Mouse (Mus musculus): ENCODE measurements at regions not wholly inside any gene's neighbourhood (a gene's known extent, or its start where the extent isn't known, plus 50 kb on each side); places are given as distances from the start of the nearest gene placed in this dataset.
"Not testable (repeated sequence)": the region's sequence is repeated elsewhere in the genome, so short reads cannot be mapped to it uniquely, and the experiment has no call there.

- DNase-seq, result peak; percentile 7 to 14
Measured at GRCm38 (mm10) chr15:90291848-90292247, 67.7 kb downstream of the Alg10b start.

GRCm38 (mm10) chr15:90294353-90294922 lies 70.3 kb downstream of the Alg10b start:
- no peak for DNase-seq

- DNase-seq, result no peak
Measured at GRCm38 (mm10) chr15:90298566-90298965, 74.5 kb downstream of the Alg10b start.

- DNase-seq, result no peak
Measured at GRCm38 (mm10) chr15:90303393-90303792, 79.3 kb downstream of the Alg10b start.

GRCm38 (mm10) chr15:90305051-90305450 lies 80.9 kb downstream of the Alg10b start:
- DNase-seq, result no peak

- DNase-seq, result no peak
Measured at GRCm38 (mm10) chr15:90306866-90307265, 82.8 kb downstream of the Alg10b start.

- DNase-seq, result not testable (repeated sequence)
Measured at GRCm38 (mm10) chr15:90308433-90308832, 84.3 kb downstream of the Alg10b start.

- no peak for DNase-seq
Measured at GRCm38 (mm10) chr15:90308869-90309268, 84.8 kb downstream of the Alg10b start.

- no peak for DNase-seq
Measured at GRCm38 (mm10) chr15:90309664-90310063, 85.6 kb downstream of the Alg10b start.

GRCm38 (mm10) chr15:90321774-90322173 lies 97.7 kb downstream of the Alg10b start:
- DNase-seq, result no peak

GRCm38 (mm10) chr15:90333275-90333674 lies 109.2 kb downstream of the Alg10b start:
- peak; percentile 52 to 66 for DNase-seq

GRCm38 (mm10) chr15:90333766-90334165 lies 109.7 kb downstream of the Alg10b start:
- no peak for DNase-seq

- no peak for DNase-seq
Measured at GRCm38 (mm10) chr15:90334406-90334805, 110.3 kb downstream of the Alg10b start.

GRCm38 (mm10) chr15:90335506-90335905 lies 111.4 kb downstream of the Alg10b start:
- no peak for DNase-seq

GRCm38 (mm10) chr15:90340089-90340488 lies 116.0 kb downstream of the Alg10b start:
- no peak for DNase-seq

GRCm38 (mm10) chr15:90341261-90341660 lies 117.2 kb downstream of the Alg10b start:
- DNase-seq, result no peak

- no peak for DNase-seq
Measured at GRCm38 (mm10) chr15:90343771-90344170, 119.7 kb downstream of the Alg10b start.

GRCm38 (mm10) chr15:90344956-90345355 lies 120.8 kb downstream of the Alg10b start:
- DNase-seq, result no peak

GRCm38 (mm10) chr15:90346162-90346561 lies 122.1 kb downstream of the Alg10b start:
- DNase-seq, result no peak

GRCm38 (mm10) chr15:90346757-90347156 lies 122.6 kb downstream of the Alg10b start:
- DNase-seq, result peak; percentile 4 to 8

- no peak for DNase-seq
Measured at GRCm38 (mm10) chr15:90351898-90352297, 127.8 kb downstream of the Alg10b start.

- DNase-seq, result no peak
Measured at GRCm38 (mm10) chr15:90365656-90366055, 141.5 kb downstream of the Alg10b start.

GRCm38 (mm10) chr15:90377959-90378358 lies 153.8 kb downstream of the Alg10b start:
- DNase-seq, result no peak

GRCm38 (mm10) chr15:90396961-90397360 lies 172.8 kb downstream of the Alg10b start:
- DNase-seq, result peak; percentile 4

- DNase-seq, result no peak
Measured at GRCm38 (mm10) chr15:90397691-90398377, 173.7 kb downstream of the Alg10b start.
